Mouse (Mus musculus) limb, embryonic 11.5 days (tissue): ENCODE measurements around the gene Zbtb45. TPM values are rescaled to one million over a fixed set of nuclear protein-coding genes. Genes with fewer than 3 reads are reported as not detected.
A peak's percentile ranks its signal among the peaks of the same experiment; 100 is the strongest.

Experiments used
- ATAC-seq: fragments of 200-750 bp; cut with Nextera tagmentation; 2 replicates; pipeline ENCODE4 v1.8.0; 2017; ENCODE audit warnings: low read depth; ENCODE audit not compliant: insufficient number of reproducible peaks, low FRiP score, low TSS enrichment
- DNase-seq: peaks from one replicate; pipeline ENCODE4 v3.0.0-alpha.2; 2015; ENCODE audit warnings: low spot score
- H3K27ac ChIP-seq: fragments of 300-500 bp; sonication (generic); replicated peaks from 2 replicates; pipeline ENCODE4 v1.5.1; 2014; ENCODE audit warnings: low read depth, mild to moderate bottlenecking, low read length
- H3K27me3 ChIP-seq: fragments of 300-500 bp; sonication (generic); 2 replicates; pipeline ENCODE4 v1.6.1; 2014; ENCODE audit warnings: mild to moderate bottlenecking, low read length, mixed read lengths; ENCODE audit not compliant: control insufficient read depth, insufficient read depth
- H3K36me3 ChIP-seq: fragments of 300-500 bp; sonication (generic); 2 replicates; pipeline ENCODE4 v1.6.1; 2014; ENCODE audit warnings: mild to moderate bottlenecking, low read length, moderate library complexity, mixed read lengths; ENCODE audit not compliant: control insufficient read depth, insufficient read depth
- H3K4me1 ChIP-seq: fragments of 300-500 bp; sonication (generic); 2 replicates; pipeline ENCODE4 v1.6.1; 2014; ENCODE audit warnings: low read length, mixed read lengths; ENCODE audit not compliant: control insufficient read depth, insufficient read depth
- H3K4me2 ChIP-seq: fragments of 300-500 bp; sonication (generic); 2 replicates; pipeline ENCODE4 v1.6.1; 2014; ENCODE audit warnings: low read depth, mild to moderate bottlenecking, moderate library complexity; ENCODE audit not compliant: severe bottlenecking
- H3K4me3 ChIP-seq: fragments of 300-500 bp; sonication (generic); 2 replicates; pipeline ENCODE4 v1.5.1; 2014; ENCODE audit warnings: low read depth, low read length
- H3K9ac ChIP-seq: fragments of 300-500 bp; sonication (generic); 2 replicates; pipeline ENCODE4 v1.6.1; 2014; ENCODE audit warnings: mild to moderate bottlenecking, low read length
- H3K9me3 ChIP-seq: fragments of 300-500 bp; sonication (generic); 2 replicates; pipeline ENCODE4 v1.6.1; 2016; ENCODE audit warnings: low read length; ENCODE audit not compliant: control insufficient read depth
- WGBS: fragments of 180-500 bp; shearing (Covaris S2); extraction: QIAGEN DNeasy Blood & Tissue Kit; methylation state at CpG from one replicate; pipeline ENCODE4 v1.1.7; 2014; 5-methylcytosine and 5-hydroxymethylcytosine counted together
- polyA plus RNA-seq: library from polyadenylated mRNA; unstranded; fragments of >200 nt; fragmentation: Nextera tagmentation; extraction: Ambion mirVana; gene quantifications from 2 replicates; pipeline ENCODE4 v1.2.1, GENCODE M21; 2014

The Zbtb45 gene
- polyA plus RNA-seq, 1 experiment from 2014 or later: 31.5 TPM

DNA sequence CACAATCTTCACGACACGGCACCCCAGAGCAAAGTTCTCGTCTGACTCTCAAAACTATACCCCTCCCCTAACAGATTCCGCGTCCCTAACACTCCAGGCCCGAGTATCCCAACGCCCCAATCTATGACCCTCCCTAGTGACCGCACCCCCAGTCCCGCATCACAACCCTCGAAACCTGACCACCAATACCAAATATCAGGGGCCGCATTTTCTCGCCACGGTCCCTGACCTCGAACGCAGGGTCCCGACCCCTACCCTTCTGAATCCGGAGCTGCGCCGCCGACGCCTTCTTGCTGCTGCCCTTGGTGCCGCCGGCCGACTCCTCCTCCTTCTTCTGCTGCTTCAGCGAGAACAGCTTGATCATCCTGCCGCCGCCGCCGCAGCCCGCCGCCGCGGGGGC is 27.5 kb upstream of the Zbtb45 start:
- WGBS: under 1% methylated on average over 31 of the region's 33 CpGs
- H3K9me3 ChIP-seq: no peaks in the 10 kb centered on the region
- no peak for DNase-seq
- H3K4me1 ChIP-seq: peaks cover 12% of the 10 kb centered on the region
- H3K27ac ChIP-seq: peak overlapping the region; percentile 93
- H3K27me3 ChIP-seq: peaks cover 7% of the 10 kb centered on the region
- peak overlapping the region; percentile 80 for H3K9ac ChIP-seq
- peak overlapping the region; percentile 74 for H3K4me3 ChIP-seq
- peaks cover 11% of the 10 kb centered on the region for H3K36me3 ChIP-seq
- peak overlapping the region; percentile 79 for H3K4me2 ChIP-seq
- no peak for ATAC-seq

DNA sequence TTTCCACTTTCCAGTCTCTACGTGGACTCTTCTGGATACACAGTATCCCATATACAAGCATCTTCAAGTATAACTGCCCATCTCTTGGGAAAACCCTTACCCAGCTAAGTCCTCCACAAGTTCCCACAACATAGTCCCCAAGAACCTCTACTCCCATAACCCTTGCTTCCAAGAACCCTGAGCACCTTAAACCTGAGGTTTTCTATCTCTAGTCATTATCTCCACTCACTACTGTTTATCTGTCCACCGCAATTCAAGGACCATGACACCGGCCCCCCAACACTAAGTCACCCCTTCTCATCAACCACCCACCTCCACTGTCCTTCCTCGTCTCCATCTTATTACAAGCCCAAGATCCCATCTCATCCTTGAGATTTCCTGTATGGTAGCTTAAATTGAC is 27.0 kb upstream of the Zbtb45 start:
- DNase-seq (no peak), ATAC-seq (no peak)
- WGBS: 45% methylated on average over 4 of the region's 4 CpGs
- Histone ChIP-seq H3K4me2 (peak overlapping the region; percentile 79), H3K9me3 (no peaks in the 10 kb centered on the region), H3K27me3 (peaks cover 4% of the 10 kb centered on the region), H3K9ac (peak overlapping the region; percentile 80), H3K4me1 (peaks cover 12% of the 10 kb centered on the region), H3K36me3 (peaks cover 17% of the 10 kb centered on the region), H3K4me3 (peak overlapping the region; percentile 74), H3K27ac (no peak overlapping the region)

DNA sequence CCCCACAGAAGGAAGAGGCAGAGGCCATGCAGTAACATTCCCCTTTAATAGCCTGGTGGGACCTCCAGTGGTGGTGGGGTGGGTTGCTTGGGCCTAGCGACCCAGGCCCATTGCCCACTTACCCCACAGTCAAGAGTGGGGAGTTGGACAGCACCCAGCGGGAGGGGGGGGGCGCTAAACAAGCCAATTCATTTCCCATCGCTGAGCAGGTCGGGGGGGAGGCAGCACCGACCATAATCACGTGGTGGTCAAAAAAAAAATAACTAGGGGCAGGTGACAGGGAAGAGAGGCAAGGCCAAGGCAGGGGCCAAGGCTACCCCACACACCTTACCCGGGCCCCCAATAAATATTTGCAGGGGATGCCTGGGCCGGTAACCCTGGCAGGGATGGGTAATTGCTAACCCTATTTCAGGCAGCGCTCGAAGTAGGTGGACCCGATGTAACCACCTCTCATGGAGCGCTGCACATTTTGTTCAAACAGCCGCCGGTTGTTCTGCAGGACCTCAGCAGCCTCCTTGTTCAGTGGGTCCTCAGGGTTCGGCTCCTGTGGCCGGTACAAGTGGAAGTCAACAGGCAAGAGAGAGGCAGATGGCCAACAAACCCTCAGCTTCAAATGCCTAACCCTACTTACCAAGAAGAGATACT is 25.5 kb upstream of the Zbtb45 start:
- Histone ChIP-seq H3K9ac (no peak overlapping the region; the same call in 1 of the 2 replicates), H3K4me1 (peaks cover 12% of the 10 kb centered on the region)

DNA sequence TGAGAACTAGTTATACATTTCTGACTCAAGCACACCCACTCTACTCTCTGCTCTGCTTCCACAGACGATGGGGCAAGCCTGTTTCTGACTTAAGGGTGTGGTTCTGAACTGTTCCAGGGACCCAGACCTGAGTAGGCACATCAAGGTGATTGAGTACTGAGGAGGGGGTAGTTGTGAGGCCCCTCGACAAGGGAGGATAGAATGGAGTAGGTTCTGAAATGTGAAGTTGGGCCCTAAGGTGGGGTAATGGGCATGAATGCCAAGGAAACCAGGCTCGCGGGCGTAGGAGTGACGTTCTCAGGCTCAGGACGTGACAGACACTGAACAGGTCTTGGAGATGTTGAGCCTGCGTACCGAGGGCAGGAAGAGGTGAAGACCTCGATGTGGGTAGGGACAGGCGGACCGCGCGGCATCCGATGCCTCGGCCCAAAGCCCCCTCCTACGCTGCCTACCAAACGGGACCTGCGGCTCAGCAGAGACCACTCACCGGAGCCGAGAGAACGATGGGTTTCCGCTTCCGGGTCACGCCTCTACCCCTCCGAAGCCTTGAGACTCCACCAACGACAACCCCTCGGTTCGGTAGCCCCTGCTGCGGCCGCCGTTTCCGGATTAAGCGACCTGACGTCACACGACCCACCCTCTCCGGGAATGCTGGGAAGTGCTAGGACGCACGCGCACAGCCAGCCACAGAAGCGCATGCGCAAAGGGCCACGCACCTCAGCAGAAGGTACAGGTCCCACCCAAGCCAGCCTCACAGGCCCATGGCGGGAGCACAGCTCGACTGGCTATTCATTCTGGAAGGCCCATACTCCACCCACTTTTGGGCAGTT is 24.5 kb upstream of the Zbtb45 start, which contains the start of gene Chmp2a:
Chmp2a (minus strand) TSS at position 660 of the 830 bp plus-strand sequence.
- no peaks in the 10 kb centered on the region for H3K9me3 ChIP-seq
- H3K4me3 ChIP-seq: peak within 1 kb of the TSS; percentile 50
- peaks cover 36% of the 10 kb centered on the region for H3K36me3 ChIP-seq
- H3K4me1 ChIP-seq: peaks cover 12% of the 10 kb centered on the region
- H3K9ac ChIP-seq: peak within 1 kb of the TSS; percentile 80
- peak within 1 kb of the TSS; percentile 86 for H3K27ac ChIP-seq
- under 1% methylated on average over 45 of the region's 45 CpGs for WGBS
- H3K4me2 ChIP-seq: peak within 1 kb of the TSS; percentile 77
- peak; percentile 84 for ATAC-seq
- peak; percentile 99 for DNase-seq
- no peaks in the 10 kb centered on the region for H3K27me3 ChIP-seq

More for the DNA sequence above, 25.5 kb upstream of the Zbtb45 start:
- DNase-seq (no peak), ATAC-seq (no peak)
- peaks cover 27% of the 10 kb centered on the region for H3K36me3 ChIP-seq
- WGBS: 90% methylated on average over 17 of the region's 17 CpGs
- H3K4me2 ChIP-seq: no peak overlapping the region; the same call in 1 of the 2 replicates
- no peaks in the 10 kb centered on the region for H3K9me3 ChIP-seq
- no peaks in the 10 kb centered on the region for H3K27me3 ChIP-seq
- no peak overlapping the region for H3K4me3 ChIP-seq
- no peak overlapping the region for H3K27ac ChIP-seq

DNA sequence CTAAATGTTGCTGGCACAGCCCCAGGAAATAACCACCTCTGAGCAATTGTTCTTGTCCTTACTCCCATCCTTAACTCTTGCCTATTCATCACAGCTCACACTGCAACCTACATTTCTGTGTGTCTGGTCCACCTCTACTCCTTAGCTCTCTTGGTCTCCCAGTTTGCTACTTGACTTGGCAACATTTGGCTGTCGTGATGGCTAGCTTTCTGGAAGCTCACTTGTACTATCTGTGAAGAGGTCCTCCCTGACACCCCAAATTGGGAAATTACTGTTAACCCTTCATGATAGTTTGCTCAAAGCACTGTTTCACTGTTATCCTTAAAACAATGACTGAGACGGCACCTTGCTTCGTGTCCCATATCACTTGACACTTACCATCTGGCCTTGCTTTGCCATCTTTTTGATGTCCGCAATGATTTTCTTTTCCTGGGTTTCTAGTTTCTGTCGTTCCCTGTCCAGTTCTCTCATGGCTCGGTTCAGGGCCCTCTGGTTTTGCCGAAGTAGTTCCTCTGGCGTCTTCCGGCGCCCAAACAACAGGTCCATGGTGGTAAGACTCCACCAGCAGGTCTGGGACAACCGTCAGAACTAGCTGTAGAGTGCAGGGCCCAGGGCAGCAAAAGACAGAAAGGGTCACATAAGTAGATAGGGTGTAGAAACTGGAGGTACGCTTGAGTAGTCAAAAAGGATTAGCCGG is 23.8 kb upstream of the Zbtb45 start:
- Histone ChIP-seq H3K4me3 (peak overlapping the region; percentile 50), H3K4me1 (peaks cover 12% of the 10 kb centered on the region), H3K4me2 (peak overlapping the region; percentile 77), H3K9ac (peak overlapping the region; percentile 80), H3K27me3 (no peaks in the 10 kb centered on the region), H3K36me3 (peaks cover 43% of the 10 kb centered on the region), H3K27ac (peak overlapping the region; percentile 86; the same call in 1 of the 2 replicates), H3K9me3 (no peaks in the 10 kb centered on the region)
- DNase-seq (no peak), ATAC-seq (no peak)
- WGBS: 51% methylated on average over 13 of the region's 13 CpGs

DNA sequence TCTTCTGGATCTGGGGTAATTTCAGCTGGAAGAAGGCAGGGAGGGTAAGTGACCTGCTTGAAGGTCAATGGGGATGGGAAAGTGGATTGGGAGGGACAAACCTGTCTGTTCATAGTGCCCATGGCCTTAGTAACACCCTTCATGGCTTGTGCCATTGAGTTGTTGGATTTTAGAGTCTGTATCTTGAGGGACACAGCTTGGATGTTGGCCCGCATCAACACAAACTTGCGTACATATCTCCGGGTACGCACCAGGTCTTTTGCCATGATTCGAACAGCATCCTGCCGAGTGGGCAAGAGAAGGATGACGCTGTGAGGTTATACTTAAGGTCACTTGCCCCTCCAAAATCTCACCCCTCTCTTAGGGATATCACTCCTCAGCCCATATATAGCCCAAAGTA is 22.7 kb upstream of the Zbtb45 start:
- 92% methylated on average over 7 of the region's 7 CpGs for WGBS
- Histone ChIP-seq H3K4me2 (no peak overlapping the region), H3K36me3 (peaks cover 54% of the 10 kb centered on the region), H3K27ac (no peak overlapping the region), H3K9me3 (no peaks in the 10 kb centered on the region), H3K9ac (no peak overlapping the region), H3K4me1 (peaks cover 12% of the 10 kb centered on the region), H3K4me3 (no peak overlapping the region), H3K27me3 (no peaks in the 10 kb centered on the region)
- DNase-seq (no peak), ATAC-seq (no peak)

DNA sequence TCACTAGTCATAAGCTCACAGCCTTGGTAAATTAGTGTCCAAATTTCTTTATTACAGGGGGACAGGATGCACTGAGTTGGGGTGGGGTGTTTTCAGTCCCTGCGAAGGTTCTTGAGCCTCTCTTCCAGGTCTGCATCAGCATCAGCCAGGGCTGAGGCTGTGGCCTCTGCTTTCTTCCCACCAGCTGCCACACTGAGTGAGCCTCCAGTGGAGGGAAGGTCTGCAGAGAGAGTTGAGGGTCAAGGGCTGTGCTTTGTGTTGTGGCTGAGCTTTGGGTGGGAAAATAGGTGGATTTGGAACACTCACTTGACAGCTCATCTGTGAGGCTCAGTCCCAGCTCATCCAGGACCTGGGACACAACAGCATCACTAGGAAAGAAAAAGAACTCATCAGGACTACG is 22.1 kb upstream of the Zbtb45 start:
- no peak overlapping the region for H3K27ac ChIP-seq
- no peak overlapping the region for H3K9ac ChIP-seq
- ATAC-seq (no peak), DNase-seq (no peak)
- no peak overlapping the region for H3K4me2 ChIP-seq
- no peaks in the 10 kb centered on the region for H3K9me3 ChIP-seq
- peaks cover 13% of the 10 kb centered on the region for H3K4me1 ChIP-seq
- H3K27me3 ChIP-seq: no peaks in the 10 kb centered on the region
- WGBS: 84% methylated on average over 2 of the region's 2 CpGs
- H3K4me3 ChIP-seq: no peak overlapping the region
- peaks cover 60% of the 10 kb centered on the region for H3K36me3 ChIP-seq

DNA sequence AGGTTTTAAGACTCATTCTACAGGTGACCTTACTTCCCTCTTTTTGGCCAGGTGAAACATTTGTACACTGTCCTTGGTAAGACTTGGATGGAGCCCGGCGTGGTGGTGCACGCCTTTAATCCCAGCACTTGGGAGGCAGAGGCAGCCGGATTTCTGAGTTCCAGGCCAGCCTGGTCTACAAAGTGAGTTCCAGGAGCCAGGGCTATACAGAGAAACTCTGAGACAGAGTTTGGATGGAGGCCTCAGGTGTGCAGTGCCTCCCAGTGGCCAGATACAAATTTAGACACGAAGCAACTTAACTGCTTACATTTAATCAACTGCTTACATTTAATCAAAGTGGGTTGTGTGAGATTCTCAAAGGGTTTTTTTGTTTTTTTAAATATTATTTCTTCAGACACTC is 21.2 kb upstream of the Zbtb45 start:
- H3K4me2 ChIP-seq: no peak overlapping the region
- 84% methylated on average over 5 of the region's 5 CpGs for WGBS
- no peak for ATAC-seq

More for the DNA sequence above, 21.2 kb upstream of the Zbtb45 start:
- no peak overlapping the region for H3K9ac ChIP-seq
- peaks cover 17% of the 10 kb centered on the region for H3K4me1 ChIP-seq
- peaks cover 66% of the 10 kb centered on the region for H3K36me3 ChIP-seq
- H3K27me3 ChIP-seq: no peaks in the 10 kb centered on the region
- no peak overlapping the region for H3K27ac ChIP-seq
- no peaks in the 10 kb centered on the region for H3K9me3 ChIP-seq
- H3K4me3 ChIP-seq: no peak overlapping the region
- no peak for DNase-seq
